Comparison of ENCODE assay signal across 9 mouse cellular contexts in the genomic region with DNA sequence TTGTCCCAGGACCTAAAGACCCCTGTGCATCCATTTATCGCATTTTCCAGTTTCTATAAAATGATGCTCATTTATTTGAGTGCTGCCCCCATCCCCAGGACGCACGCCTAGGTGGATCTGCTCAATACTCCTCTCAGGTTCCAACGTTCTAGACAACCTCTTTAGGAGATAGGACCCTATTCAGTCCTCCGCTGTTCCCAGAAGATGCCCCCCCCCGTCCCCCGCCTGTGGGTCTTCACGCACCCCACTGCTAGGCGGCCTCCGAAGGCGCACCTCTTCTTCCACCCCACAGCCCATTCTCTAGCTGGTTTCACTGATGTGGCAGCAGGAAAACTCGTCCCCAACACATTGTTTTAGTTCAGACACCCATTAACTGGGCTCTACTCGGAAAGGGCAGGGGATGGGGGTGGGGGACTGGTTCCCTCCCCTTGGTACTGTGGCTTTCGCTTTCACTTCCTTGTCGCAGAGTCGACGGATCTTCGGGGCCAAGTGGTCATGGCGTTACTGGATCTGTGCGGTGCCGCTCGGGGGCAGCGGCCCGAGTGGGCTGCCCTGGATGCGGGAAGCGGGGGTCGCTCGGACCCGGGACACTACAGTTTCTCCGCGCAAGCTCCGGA. TPM values are rescaled to one million over a fixed set of nuclear protein-coding genes. Genes with fewer than 3 reads are reported as not detected.
DNase-seq lines count a peak whose midpoint lies in the region; ATAC-seq and TF ChIP-seq lines count a peak whose summit lies in the region.
"Had no signal": no experiment of that assay in that cellular context is flagged by ENCODE, and none has a peak within 500 bp of the region (broad histone marks: within the 10 kb centered on the region; RNA-seq: fewer than 3 reads in every experiment).

No protein-coding gene starts in this region.

- TF ChIP-seq POLR2A in cerebellum, adult 2 months (IDR thresholded peaks at IDR 0.05; ENCODE audit: borderline replicate concordance, insufficient read depth, low read length): no peak
- no peak for TF ChIP-seq POLR2A in cortical plate, adult 2 months (IDR thresholded peaks at IDR 0.05; ENCODE audit: extremely low read depth, insufficient read depth, low read length)

- H3K9ac ChIP-seq in heart, embryonic 15.5 days: peak overlapping the region; percentile 57
- H3K9ac ChIP-seq in kidney, postnatal 0 days (ENCODE audit: low read depth, low read length): peak overlapping the region; percentile 49

- under 1% methylated on average over 32 of the region's 32 CpGs for WGBS in cerebellum, adult 2 months
- WGBS in heart, embryonic 15.5 days: 2% methylated on average over 31 of the region's 32 CpGs
- WGBS in kidney, postnatal 0 days: 3% methylated on average over 32 of the region's 32 CpGs

- H3K27me3 ChIP-seq in cerebellum, adult 2 months (ENCODE audit: control insufficient read depth, insufficient read depth, low read length): no peaks in the 10 kb centered on the region
- peaks cover 81% of the 10 kb centered on the region for H3K27me3 ChIP-seq in heart, embryonic 15.5 days
- peaks cover 15% of the 10 kb centered on the region for H3K27me3 ChIP-seq in kidney, postnatal 0 days (ENCODE audit: insufficient read depth, low read length)

- ATAC-seq in heart, embryonic 15.5 days (replicated peaks; ENCODE audit: insufficient number of reproducible peaks, insufficient read depth, low FRiP score, low read depth): 0 out of 2 replicates have a peak, but pooled peaks have one; percentile 20
- ATAC-seq in kidney, postnatal 0 days (replicated peaks; ENCODE audit: low FRiP score, low read depth): no peak

- H3K9me3 ChIP-seq in heart, embryonic 15.5 days (replicated peaks): no peaks in the 10 kb centered on the region
- no peaks in the 10 kb centered on the region for H3K9me3 ChIP-seq in kidney, postnatal 0 days (replicated peaks; ENCODE audit: low read length)

- peak overlapping the region; percentile 28 for H3K4me3 ChIP-seq in cerebellum, adult 2 months (replicated peaks; ENCODE audit: insufficient read depth, low read depth, low read length)
- peak overlapping the region; percentile 40 for H3K4me3 ChIP-seq in cortical plate, adult 2 months (ENCODE audit: insufficient read depth, low read length)
- peak overlapping the region; percentile 53 for H3K4me3 ChIP-seq in heart, embryonic 15.5 days
- peak overlapping the region; percentile 57 for H3K4me3 ChIP-seq in kidney, postnatal 0 days (replicated peaks; ENCODE audit: low read depth, low read length)

- no peaks in the 10 kb centered on the region for H3K4me1 ChIP-seq in cerebellum, adult 2 months (ENCODE audit: control insufficient read depth, insufficient read depth, low read length)
- no peaks in the 10 kb centered on the region; the same call in 1 of the 2 replicates for H3K4me1 ChIP-seq in cortical plate, adult 2 months (ENCODE audit: control insufficient read depth, insufficient read depth, low read length)
- H3K4me1 ChIP-seq in heart, embryonic 15.5 days (replicated peaks): peaks cover 14% of the 10 kb centered on the region
- H3K4me1 ChIP-seq in kidney, postnatal 0 days (replicated peaks; ENCODE audit: insufficient read depth, low read length): no peaks in the 10 kb centered on the region

- DNase-seq in cerebellum, adult 2 months: no peak
- no peak for DNase-seq in cerebellum, adult 9-10 months
- peak; percentile 67 for DNase-seq in kidney, postnatal 0 days (ENCODE audit: low spot score)
- DNase-seq in lung, postnatal 4 days: peak; percentile 74 to 78
- peak; percentile 67 to 80 for DNase-seq in spleen, postnatal 4 days (ENCODE audit: low spot score in 2 of 2)
- DNase-seq in left cerebral cortex, adult 11 months (ENCODE audit: low spot score): no peak

- peak overlapping the region; percentile 86 for H3K4me2 ChIP-seq in heart, embryonic 15.5 days
- peak overlapping the region; percentile 78 for H3K4me2 ChIP-seq in kidney, postnatal 0 days (ENCODE audit: low read length)

- TF ChIP-seq CTCF in cerebellum, adult 2 months (IDR thresholded peaks at IDR 0.05; ENCODE audit: borderline replicate concordance, insufficient read depth, low read depth, low read length): no peak
- no peak for TF ChIP-seq CTCF in cortical plate, adult 2 months (IDR thresholded peaks at IDR 0.05; ENCODE audit: extremely low read depth, insufficient read depth, low read length)
- TF ChIP-seq CTCF in kidney, postnatal 0 days (IDR thresholded peaks at IDR 0.05; ENCODE audit: low read depth): no peak

- H3K27ac ChIP-seq in cerebellum, adult 2 months (ENCODE audit: insufficient read depth, low read length): no peak overlapping the region
- H3K27ac ChIP-seq in cortical plate, adult 2 months (ENCODE audit: insufficient read depth, low read length): no peak overlapping the region
- H3K27ac ChIP-seq in heart, embryonic 15.5 days: no peak overlapping the region
- no peak overlapping the region for H3K27ac ChIP-seq in kidney, postnatal 0 days

- no peaks in the 10 kb centered on the region for H3K36me3 ChIP-seq in heart, embryonic 15.5 days
- 0 out of 2 replicates have a peak, but pooled peaks cover 4% of the 10 kb centered on the region for H3K36me3 ChIP-seq in kidney, postnatal 0 days (ENCODE audit: insufficient read depth, low read length)

RNA-seq across cellular contexts. Expression of a gene that starts 0.5 kb away (rescaled TPM):
- polyA plus RNA-seq in cerebellum, adult 2 months (2012; rRNA removed): 5.8 and 7.3 TPM in 2 replicates
- 8.7 and 10.1 TPM in 2 replicates for polyA plus RNA-seq in cortical plate, adult 2 months (2012; rRNA removed)
- polyA plus RNA-seq in heart, embryonic 15.5 days (2015; fragmentation: Nextera tagmentation; extraction: Ambion mirVana): 6.3 and 50.4 TPM in 2 replicates
- polyA plus RNA-seq in kidney, postnatal 0 days (2015; fragmentation: Nextera tagmentation; extraction: Ambion mirVana): 17.7 and 21.6 TPM in 2 replicates

RNA-seq across cellular contexts. Expression of a gene that starts 5.3 kb away (rescaled TPM):
- 9.1 and 10.0 TPM in 2 replicates for polyA plus RNA-seq in cerebellum, adult 2 months (2012; rRNA removed)
- polyA plus RNA-seq in cortical plate, adult 2 months (2012; rRNA removed): 7.9 and 8.3 TPM in 2 replicates
- polyA plus RNA-seq in heart, embryonic 15.5 days (2015; fragmentation: Nextera tagmentation; extraction: Ambion mirVana): 5.3 and 13.7 TPM in 2 replicates
- polyA plus RNA-seq in kidney, postnatal 0 days (2015; fragmentation: Nextera tagmentation; extraction: Ambion mirVana): 8.8 TPM in 2 replicates

RNA-seq across cellular contexts. Expression of a gene that starts 10.4 kb away (rescaled TPM):
- 2.2 and 2.7 TPM in 2 replicates for polyA plus RNA-seq in cerebellum, adult 2 months (2012; rRNA removed)
- polyA plus RNA-seq in cortical plate, adult 2 months (2012; rRNA removed): 3.0 and 3.8 TPM in 2 replicates
- 3.1 and 22.4 TPM in 2 replicates for polyA plus RNA-seq in heart, embryonic 15.5 days (2015; fragmentation: Nextera tagmentation; extraction: Ambion mirVana)
- 5.9 TPM in 2 replicates for polyA plus RNA-seq in kidney, postnatal 0 days (2015; fragmentation: Nextera tagmentation; extraction: Ambion mirVana)

RNA-seq across cellular contexts. Expression of a gene that starts 10.7 kb away (rescaled TPM):
- polyA plus RNA-seq in cerebellum, adult 2 months (2012; rRNA removed): 2.6 and 2.7 TPM in 2 replicates
- 2.7 and 3.4 TPM in 2 replicates for polyA plus RNA-seq in cortical plate, adult 2 months (2012; rRNA removed)
- polyA plus RNA-seq in heart, embryonic 15.5 days (2015; fragmentation: Nextera tagmentation; extraction: Ambion mirVana): 2.4 and 8.0 TPM in 2 replicates
- polyA plus RNA-seq in kidney, postnatal 0 days (2015; fragmentation: Nextera tagmentation; extraction: Ambion mirVana): 8.5 and 8.8 TPM in 2 replicates

RNA-seq across cellular contexts. Expression of a gene that starts 40.7 kb away (rescaled TPM):
- polyA plus RNA-seq in cerebellum, adult 2 months (2012; rRNA removed): 0.67 and 0.86 TPM in 2 replicates
- polyA plus RNA-seq in cortical plate, adult 2 months (2012; rRNA removed): 1.0 and 1.5 TPM in 2 replicates
- 0.14 and 0.30 TPM in 2 replicates for polyA plus RNA-seq in heart, embryonic 15.5 days (2015; fragmentation: Nextera tagmentation; extraction: Ambion mirVana)
- 0.11 and 0.18 TPM in 2 replicates for polyA plus RNA-seq in kidney, postnatal 0 days (2015; fragmentation: Nextera tagmentation; extraction: Ambion mirVana)
- polyA plus RNA-seq: C2C12 had no signal

Comparison
In these comparisons a context has a peak if more than half of its experiments do, and no peak if none do; other contexts are left out.
1. DNase-seq: peak in kidney, postnatal 0 days (single experiment), lung, postnatal 4 days (2 of 2) and spleen, postnatal 4 days (2 of 2); none in cerebellum, adult 2 months (0 of 2), cerebellum, adult 9-10 months (single experiment) and left cerebral cortex, adult 11 months (single experiment).
2. Peak in every context shown above with its lines, with median percentiles within 50 percentile points of each other: H3K4me3 ChIP-seq.